Mouse (Mus musculus) heart, embryonic 13.5 days (tissue): ENCODE measurements around the gene Mllt11. TPM values are rescaled to one million over a fixed set of nuclear protein-coding genes. Genes with fewer than 3 reads are reported as not detected.
"Not testable (repeated sequence)": the region's sequence is repeated elsewhere in the genome, so short reads cannot be mapped to it uniquely, and the experiment has no call there.

Source experiments
- ATAC-seq: fragments of 200-750 bp; cut with Nextera tagmentation; 2 replicates; pipeline ENCODE4 v1.8.0; 2017; ENCODE audit warnings: moderate TSS enrichment; ENCODE audit not compliant: insufficient number of reproducible peaks, low FRiP score, low TSS enrichment; ENCODE audit errors: extremely low read depth
- H3K27ac ChIP-seq: fragments of 300-500 bp; sonication (generic); replicated peaks from 2 replicates; pipeline ENCODE4 v1.5.1; 2015; ENCODE audit warnings: moderate library complexity, mild to moderate bottlenecking, inconsistent platforms
- H3K27me3 ChIP-seq: fragments of 300-500 bp; sonication (generic); replicated peaks from 2 replicates; pipeline ENCODE4 v1.6.1; 2015; ENCODE audit warnings: mild to moderate bottlenecking, inconsistent platforms
- H3K36me3 ChIP-seq: fragments of 300-500 bp; sonication (generic); 2 replicates; pipeline ENCODE4 v1.6.1; 2015; ENCODE audit warnings: mild to moderate bottlenecking, inconsistent platforms
- H3K4me1 ChIP-seq: fragments of 300-500 bp; sonication (generic); 2 replicates; pipeline ENCODE4 v1.6.1; 2015; ENCODE audit warnings: inconsistent platforms
- H3K4me2 ChIP-seq: fragments of 300-500 bp; sonication (generic); 2 replicates; pipeline ENCODE4 v1.6.1; 2015; ENCODE audit warnings: inconsistent platforms, mild to moderate bottlenecking, moderate library complexity
- H3K4me3 ChIP-seq: fragments of 300-500 bp; sonication (generic); 2 replicates; pipeline ENCODE4 v1.5.1; 2015; ENCODE audit warnings: moderate library complexity, mild to moderate bottlenecking, inconsistent platforms
- H3K9ac ChIP-seq: fragments of 300-500 bp; sonication (generic); 2 replicates; pipeline ENCODE4 v1.6.1; 2015; ENCODE audit warnings: inconsistent platforms, mild to moderate bottlenecking, moderate library complexity
- H3K9me3 ChIP-seq: fragments of 300-500 bp; sonication (generic); 2 replicates; pipeline ENCODE4 v1.6.1; 2016; ENCODE audit warnings: inconsistent platforms
- WGBS: fragments of 180-500 bp; shearing (Covaris S2); methylation state at CpG from one replicate; pipeline ENCODE4 v1.1.7; 2015; ENCODE audit warnings: mixed read lengths; 5-methylcytosine and 5-hydroxymethylcytosine counted together
- polyA plus RNA-seq: library from polyadenylated mRNA; unstranded; fragments of >200 nt; fragmentation: Nextera tagmentation; extraction: Ambion mirVana; gene quantifications from 2 replicates; pipeline ENCODE4 v1.2.1, GENCODE M21; 2015

The Mllt11 gene
- polyA plus RNA-seq, 1 experiment from 2014 or later, result 11.0 TPM

DNA sequence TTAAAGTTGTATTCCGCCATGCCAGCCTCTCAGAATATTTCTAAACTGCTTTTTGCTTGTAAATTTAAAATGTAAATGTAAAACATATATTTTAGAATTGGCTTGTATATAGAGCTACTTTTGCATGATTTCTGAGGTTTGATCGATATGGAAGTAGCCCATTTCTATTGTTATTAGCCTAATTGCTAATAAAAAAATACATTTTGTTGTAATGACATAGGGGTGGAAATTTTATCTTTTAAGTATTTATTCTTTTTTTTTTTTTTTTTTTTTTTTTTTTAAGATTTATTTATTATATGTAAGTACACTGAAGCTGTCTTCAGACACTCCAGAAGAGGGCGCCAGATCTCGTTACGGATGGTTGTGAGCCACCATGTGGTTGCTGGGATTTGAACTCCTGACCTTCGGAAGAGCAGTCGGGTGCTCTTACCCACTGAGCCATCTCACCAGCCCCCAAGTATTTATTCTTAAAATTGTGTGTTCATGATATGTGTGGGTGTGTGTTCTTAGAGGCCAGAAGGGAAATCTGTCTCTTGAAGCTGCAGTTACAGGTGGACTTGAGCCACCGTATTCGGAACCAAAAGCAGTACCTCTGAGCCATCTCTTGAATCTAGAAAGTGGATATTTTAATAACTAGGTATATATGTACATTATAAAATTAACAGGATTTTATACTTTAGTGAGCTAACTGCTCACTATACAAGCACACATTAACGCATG lies 18.9 kb downstream of the Mllt11 start:
- ATAC-seq, H3K27ac ChIP-seq, H3K4me2 ChIP-seq, H3K27me3 ChIP-seq, H3K4me3 ChIP-seq, H3K9ac ChIP-seq, H3K9me3 ChIP-seq: not testable (repeated sequence)
- Histone ChIP-seq H3K4me1 (peaks cover 12% of the 10 kb centered on the region), H3K36me3 (peaks cover 65% of the 10 kb centered on the region)
- 79% methylated on average over 10 of the region's 10 CpGs for WGBS

DNA sequence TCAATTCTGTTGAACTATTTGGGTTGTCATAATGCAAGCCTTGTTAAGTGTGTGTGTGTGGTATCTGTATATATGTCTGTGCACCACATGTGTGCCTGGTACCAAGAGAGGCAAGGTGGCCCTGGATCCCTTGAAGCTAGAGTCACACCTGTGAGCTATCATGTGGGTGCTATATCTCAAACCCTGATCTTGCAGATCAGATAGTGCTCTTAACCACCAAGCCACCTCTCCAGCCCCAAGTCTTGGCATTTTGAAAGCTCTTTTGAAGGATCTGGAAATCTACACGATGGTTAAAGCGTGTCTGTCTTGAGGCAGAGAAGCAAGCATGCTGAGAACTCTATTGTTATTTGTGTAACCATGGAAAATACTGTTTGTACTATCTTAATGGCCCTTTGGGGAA lies 21.4 kb downstream of the Mllt11 start:
- Histone ChIP-seq H3K9ac (no peak overlapping the region), H3K9me3 (no peaks in the 10 kb centered on the region), H3K27me3 (no peaks in the 10 kb centered on the region), H3K4me2 (no peak overlapping the region), H3K4me3 (no peak overlapping the region), H3K4me1 (no peaks in the 10 kb centered on the region), H3K27ac (no peak overlapping the region), H3K36me3 (peaks cover 83% of the 10 kb centered on the region)
- ATAC-seq, result no peak
- WGBS, result 88% methylated on average over 2 of the region's 2 CpGs

DNA sequence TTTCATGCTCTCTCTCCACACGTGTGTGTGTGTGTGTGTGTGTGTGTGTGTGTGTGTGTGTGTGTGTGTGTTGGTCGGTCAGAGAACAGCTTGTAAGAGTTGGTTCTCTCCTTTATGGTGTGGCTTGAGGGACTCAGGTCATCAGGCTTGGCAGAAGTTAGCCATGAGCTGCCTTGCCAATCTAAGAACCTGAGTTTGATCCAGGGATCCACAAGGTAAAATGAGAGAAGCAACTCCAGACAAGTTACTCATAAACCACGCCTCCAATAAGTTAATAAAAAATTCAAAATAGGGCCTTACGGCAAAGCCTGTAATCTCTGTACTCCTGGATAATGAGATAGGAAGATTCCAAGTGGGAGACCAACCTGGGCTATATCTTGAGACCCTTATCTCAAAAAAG lies 23.7 kb downstream of the Mllt11 start:
- H3K4me3 ChIP-seq, result no peak overlapping the region
- no peak overlapping the region for H3K4me2 ChIP-seq
- WGBS, result 86% methylated on average over 4 of the region's 4 CpGs
- H3K36me3 ChIP-seq, result peaks cover 85% of the 10 kb centered on the region
- ATAC-seq, result no peak
- H3K9ac ChIP-seq, result no peak overlapping the region
- no peaks in the 10 kb centered on the region for H3K4me1 ChIP-seq
- no peaks in the 10 kb centered on the region for H3K27me3 ChIP-seq
- no peak overlapping the region for H3K27ac ChIP-seq
- no peaks in the 10 kb centered on the region for H3K9me3 ChIP-seq

DNA sequence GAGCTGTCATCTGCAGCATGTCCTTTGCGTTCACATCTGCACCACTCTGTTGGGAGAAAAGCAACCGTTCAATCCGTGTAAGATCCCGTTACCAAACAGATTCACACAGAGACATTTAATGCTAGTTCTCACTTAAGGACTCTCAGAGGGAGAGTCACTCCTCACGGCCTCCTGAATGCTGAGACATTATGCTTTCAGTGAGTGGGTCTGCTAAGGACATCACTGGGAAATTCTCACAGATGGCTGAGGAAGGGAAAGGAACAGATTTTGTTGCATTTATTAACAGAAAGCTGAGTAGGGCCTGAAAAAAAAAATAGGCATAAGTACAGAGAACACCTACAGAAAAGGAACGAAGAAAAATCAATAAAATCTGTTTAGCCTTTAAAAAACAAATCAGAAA lies 28.1 kb downstream of the Mllt11 start:
- H3K36me3 ChIP-seq, result peaks cover 98% of the 10 kb centered on the region
- no peak for ATAC-seq

DNA sequence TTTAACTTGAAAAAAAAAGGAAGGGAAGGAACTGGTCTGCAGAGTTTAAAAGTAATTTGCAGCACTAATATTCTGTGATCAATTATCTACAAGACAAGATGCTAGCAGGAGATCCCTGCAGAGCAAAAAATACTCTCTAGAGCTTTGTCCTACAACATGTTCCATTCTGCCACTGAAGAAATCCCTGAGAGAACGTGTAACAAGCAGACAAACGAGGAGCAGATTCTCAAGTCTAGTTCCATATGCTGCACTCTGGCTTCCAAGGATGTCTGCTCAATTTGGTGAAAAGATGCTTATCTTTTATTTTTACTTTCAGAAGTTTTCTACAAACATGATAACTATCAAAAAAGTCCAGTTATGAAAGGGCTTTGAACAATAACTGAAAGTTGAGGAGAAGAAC lies 31.4 kb downstream of the Mllt11 start:
- H3K9me3 ChIP-seq, result no peaks in the 10 kb centered on the region
- H3K9ac ChIP-seq, result no peak overlapping the region
- H3K36me3 ChIP-seq, result peaks cover 99% of the 10 kb centered on the region
- 93% methylated on average over 2 of the region's 2 CpGs for whole genome bisulfite sequencing
- no peaks in the 10 kb centered on the region for H3K27me3 ChIP-seq
- no peaks in the 10 kb centered on the region for H3K4me1 ChIP-seq
- H3K4me3 ChIP-seq, result no peak overlapping the region
- no peak overlapping the region for H3K4me2 ChIP-seq
- no peak overlapping the region for H3K27ac ChIP-seq
- no peak for ATAC-seq

More for the DNA sequence above, 28.1 kb downstream of the Mllt11 start:
- Histone ChIP-seq H3K4me3 (no peak overlapping the region), H3K4me1 (no peaks in the 10 kb centered on the region), H3K27me3 (no peaks in the 10 kb centered on the region), H3K9ac (no peak overlapping the region), H3K9me3 (no peaks in the 10 kb centered on the region), H3K27ac (no peak overlapping the region), H3K4me2 (no peak overlapping the region)
- 85% methylated on average over 6 of the region's 6 CpGs for WGBS

DNA sequence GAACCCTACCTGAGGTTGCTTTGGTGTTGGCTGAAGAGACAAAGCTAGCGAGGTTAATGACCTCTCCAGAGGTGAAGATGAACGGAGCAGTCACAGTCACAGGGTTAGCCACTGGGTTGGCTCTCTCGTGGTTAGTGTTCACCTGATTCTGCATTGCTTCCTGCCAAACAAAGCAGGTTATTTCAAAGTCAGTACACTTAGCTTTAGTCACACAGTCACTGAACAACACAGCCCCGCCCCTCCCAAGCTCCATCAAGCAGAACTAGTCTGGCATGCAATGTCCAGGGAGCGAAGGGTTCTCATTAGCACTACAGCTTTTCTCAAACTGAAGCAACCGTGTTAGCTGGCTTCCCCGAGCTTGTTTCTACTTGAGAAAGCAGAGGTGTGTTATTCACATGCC lies 31.8 kb downstream of the Mllt11 start:
- no peak overlapping the region for H3K27ac ChIP-seq
- no peaks in the 10 kb centered on the region for H3K27me3 ChIP-seq
- 86% methylated on average over 7 of the region's 7 CpGs for WGBS
- H3K4me2 ChIP-seq, result no peak overlapping the region
- H3K9me3 ChIP-seq, result no peaks in the 10 kb centered on the region
- H3K4me3 ChIP-seq, result no peak overlapping the region
- no peaks in the 10 kb centered on the region for H3K4me1 ChIP-seq
- peaks cover 99% of the 10 kb centered on the region for H3K36me3 ChIP-seq
- no peak overlapping the region for H3K9ac ChIP-seq
- no peak for ATAC-seq

DNA sequence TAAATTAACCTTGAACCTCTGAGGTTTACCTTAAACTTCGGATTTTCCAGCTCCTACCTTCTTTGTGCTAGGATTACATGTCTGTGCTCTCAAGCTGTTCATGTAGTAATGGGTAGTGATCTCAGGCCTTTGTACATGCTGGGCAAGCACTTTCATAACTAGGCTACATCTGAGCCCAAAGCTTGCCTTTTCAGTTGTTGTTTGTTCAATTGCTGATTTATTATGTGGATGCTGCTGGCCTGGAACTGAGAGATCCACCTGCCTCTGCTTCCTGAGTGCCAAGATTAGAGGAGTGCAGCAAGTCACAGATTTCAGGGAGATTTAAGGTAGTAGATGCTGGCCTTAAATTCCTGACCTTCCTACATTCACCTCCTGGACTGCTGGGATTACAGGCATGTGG lies 32.9 kb downstream of the Mllt11 start:
- WGBS, result 40% methylated on average over 1 of the region's 1 CpGs
- Histone ChIP-seq H3K27ac (no peak overlapping the region), H3K36me3 (peaks cover 99% of the 10 kb centered on the region), H3K4me1 (no peaks in the 10 kb centered on the region), H3K27me3 (no peaks in the 10 kb centered on the region), H3K4me3 (no peak overlapping the region), H3K4me2 (no peak overlapping the region), H3K9ac (no peak overlapping the region), H3K9me3 (no peaks in the 10 kb centered on the region)
- no peak for ATAC-seq

DNA sequence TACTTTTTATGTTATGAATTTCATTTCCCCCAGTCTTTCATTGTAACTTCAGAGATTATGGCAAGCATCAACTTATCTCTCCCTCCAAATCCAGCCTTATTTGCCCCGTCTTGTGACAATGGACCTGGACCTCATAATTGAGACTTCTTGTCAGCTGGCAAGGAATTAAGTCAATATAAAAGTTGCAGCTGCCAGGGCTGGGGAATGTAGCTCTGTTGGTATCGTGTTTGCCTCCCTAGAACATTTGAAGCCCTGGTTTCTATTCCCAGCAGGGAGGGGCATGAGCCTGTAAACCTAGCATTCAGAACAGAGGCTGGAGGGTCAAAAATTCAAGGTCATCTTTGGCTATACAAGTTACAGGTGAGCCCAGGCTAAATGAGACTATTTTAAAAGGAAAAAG lies 36.2 kb downstream of the Mllt11 start:
- Histone ChIP-seq H3K4me2 (no peak overlapping the region), H3K27ac (no peak overlapping the region), H3K9me3 (no peaks in the 10 kb centered on the region), H3K9ac (no peak overlapping the region), H3K4me1 (no peaks in the 10 kb centered on the region), H3K36me3 (peaks cover 82% of the 10 kb centered on the region), H3K27me3 (no peaks in the 10 kb centered on the region), H3K4me3 (no peak overlapping the region)
- WGBS, result 86% methylated on average over 2 of the region's 2 CpGs
- no peak for ATAC-seq

DNA sequence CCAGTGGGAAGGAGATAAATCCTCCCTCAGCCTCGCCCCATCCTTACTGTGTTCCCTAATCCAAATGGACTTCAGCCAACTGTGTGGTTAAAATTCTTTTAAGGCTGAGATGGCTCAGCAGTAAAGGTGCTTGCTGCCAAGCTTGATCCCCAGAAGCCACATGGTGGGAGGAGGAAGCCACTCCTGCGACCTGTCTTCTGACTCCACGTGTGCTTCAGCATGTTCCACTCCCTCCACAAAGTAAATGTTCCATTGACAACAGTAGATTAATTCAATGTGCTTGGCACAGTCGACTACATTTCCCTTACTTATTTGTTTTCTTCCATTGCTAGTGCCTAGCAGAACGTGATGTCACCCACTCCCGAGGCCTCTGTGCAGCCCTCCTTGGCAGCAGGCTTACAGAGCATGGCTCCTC lies 37.2 kb downstream of the Mllt11 start:
- Histone ChIP-seq H3K4me3 (no peak overlapping the region), H3K27ac (no peak overlapping the region), H3K9ac (no peak overlapping the region), H3K27me3 (no peaks in the 10 kb centered on the region), H3K9me3 (no peaks in the 10 kb centered on the region), H3K4me2 (no peak overlapping the region), H3K4me1 (no peaks in the 10 kb centered on the region), H3K36me3 (peaks cover 81% of the 10 kb centered on the region)
- 78% methylated on average over 6 of the region's 6 CpGs for WGBS
- ATAC-seq, result no peak

DNA sequence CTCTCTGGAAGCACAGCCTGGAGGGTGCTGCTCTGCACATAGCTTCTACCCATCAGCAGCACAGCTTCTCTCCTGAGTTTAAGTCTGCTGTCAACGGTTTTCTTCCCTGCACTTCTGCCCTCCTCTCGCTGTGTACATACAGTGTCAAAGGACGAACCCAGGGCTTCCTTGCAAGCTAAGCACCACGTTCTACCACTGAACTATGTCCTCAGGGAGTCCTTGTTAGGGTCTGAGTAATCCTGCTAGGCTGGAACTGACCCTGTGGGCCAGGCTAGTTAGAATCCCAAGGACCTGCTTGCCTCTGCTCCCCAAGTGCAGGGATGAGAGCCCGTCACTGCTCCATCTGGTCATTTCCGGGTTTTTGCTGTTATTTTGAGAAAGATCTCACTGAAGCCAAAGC lies 45.1 kb downstream of the Mllt11 start:
- 81% methylated on average over 6 of the region's 6 CpGs for WGBS
- no peak overlapping the region for H3K4me3 ChIP-seq
- no peak overlapping the region for H3K27ac ChIP-seq
- ATAC-seq, result no peak
- peaks cover 86% of the 10 kb centered on the region for H3K36me3 ChIP-seq
- no peaks in the 10 kb centered on the region for H3K4me1 ChIP-seq
- no peak overlapping the region for H3K9ac ChIP-seq
- H3K9me3 ChIP-seq, result no peaks in the 10 kb centered on the region
- no peak overlapping the region for H3K4me2 ChIP-seq
- H3K27me3 ChIP-seq, result no peaks in the 10 kb centered on the region

DNA sequence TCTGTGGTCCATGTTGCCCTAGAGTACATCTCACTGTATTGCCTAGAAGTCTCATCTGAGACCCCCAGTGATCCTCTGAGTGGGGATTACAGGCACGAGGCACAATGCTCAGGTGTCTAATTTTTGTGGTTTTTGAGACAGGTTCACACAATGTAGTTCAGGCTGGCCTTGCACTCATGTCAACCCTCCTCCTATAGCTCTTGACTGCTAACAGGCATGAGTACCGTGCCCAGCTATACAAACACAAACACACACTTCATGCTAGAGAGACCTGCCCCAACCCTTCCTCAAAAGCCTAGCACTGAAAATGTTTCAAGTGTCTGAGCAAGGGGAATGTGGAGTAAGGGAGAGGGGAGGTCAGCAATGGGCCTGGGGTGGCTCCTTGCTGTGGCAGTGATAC lies 45.9 kb downstream of the Mllt11 start:
- no peak overlapping the region for H3K9ac ChIP-seq
- no peak for ATAC-seq
- WGBS, result 82% methylated on average over 2 of the region's 2 CpGs
- no peaks in the 10 kb centered on the region for H3K4me1 ChIP-seq
- no peaks in the 10 kb centered on the region for H3K27me3 ChIP-seq
- no peak overlapping the region for H3K4me3 ChIP-seq
- H3K9me3 ChIP-seq, result no peaks in the 10 kb centered on the region
- H3K27ac ChIP-seq, result no peak overlapping the region
- peaks cover 84% of the 10 kb centered on the region for H3K36me3 ChIP-seq
- no peak overlapping the region for H3K4me2 ChIP-seq

DNA sequence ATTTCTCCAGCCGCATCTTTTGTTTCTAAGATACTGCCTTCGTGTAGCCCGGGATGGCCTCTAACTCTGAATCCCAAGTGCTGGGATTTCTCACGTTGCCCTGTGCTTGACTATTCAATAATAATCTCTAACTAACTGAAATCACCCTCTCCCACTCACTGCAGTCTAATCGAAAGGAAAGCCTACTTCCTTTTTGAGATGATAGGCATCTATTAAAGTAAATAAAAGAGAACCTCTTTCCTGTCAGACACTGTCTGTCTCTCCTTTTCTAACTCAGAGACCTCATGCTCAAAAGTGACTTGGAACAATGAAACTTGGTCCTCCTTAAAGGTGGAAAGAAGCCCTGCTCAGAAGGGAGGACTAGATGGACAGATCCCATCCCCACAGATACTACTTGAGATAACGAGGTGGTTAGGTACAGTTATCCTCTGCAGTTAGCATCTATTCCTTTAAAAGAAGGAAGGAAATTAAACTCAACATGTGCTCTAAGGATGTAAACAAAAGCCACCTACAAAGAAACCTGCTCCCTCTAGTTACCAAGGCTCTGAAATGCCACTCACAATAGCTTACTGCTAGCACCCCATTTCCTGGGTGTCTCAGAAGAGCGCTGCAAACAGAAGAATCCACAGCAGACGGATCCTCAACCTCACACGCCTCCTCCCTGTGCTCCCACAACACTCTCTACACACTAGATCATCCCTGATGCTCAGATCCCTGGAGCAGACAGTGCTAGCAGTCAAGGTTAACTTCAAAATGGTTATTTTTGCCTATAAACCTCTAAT lies 47.0 kb downstream of the Mllt11 start:
- H3K27ac ChIP-seq, result no peak overlapping the region
- H3K9ac ChIP-seq, result no peak overlapping the region
- H3K4me2 ChIP-seq, result no peak overlapping the region
- H3K27me3 ChIP-seq, result no peaks in the 10 kb centered on the region
- peaks cover 77% of the 10 kb centered on the region for H3K36me3 ChIP-seq
- H3K4me1 ChIP-seq, result no peaks in the 10 kb centered on the region
- 80% methylated on average over 9 of the region's 9 CpGs for WGBS
- H3K4me3 ChIP-seq, result no peak overlapping the region
- H3K9me3 ChIP-seq, result no peaks in the 10 kb centered on the region
- ATAC-seq, result no peak
